Mouse (Mus musculus) liver, adult 2 months (tissue): Measurements from ENCODE around the gene Olfr353.

Experiments used
- CTCF ChIP-seq: fragments of 200-500 bp; IDR thresholded peaks from 2 replicates; pipeline ENCODE4 v1.5.1; 2011; ENCODE audit warnings: low read depth, low read length, control low read depth
- POLR2A ChIP-seq: fragments of 200-500 bp; IDR thresholded peaks from 2 replicates; pipeline ENCODE4 v1.6.1; 2011; ENCODE audit warnings: low read length, control low read depth; ENCODE audit not compliant: insufficient read depth; ENCODE audit errors: extremely low read depth

GRCm38 (mm10) chr2:36936821-36937220, 44.1 kb upstream of the Olfr353 start, which contains the start of gene Olfr356:
- no peak for TF ChIP-seq CTCF
- TF ChIP-seq POLR2A: no peak
